Mouse (Mus musculus) hindbrain, embryonic 13.5 days (tissue): ENCODE results near the gene Capn2. TPM values are rescaled to one million over a fixed set of nuclear protein-coding genes. Genes with fewer than 3 reads are reported as not detected.

Experiments used
- ATAC-seq: fragments of 200-750 bp; cut with Nextera tagmentation; 2 replicates; pipeline ENCODE4 v1.8.0; 2017; ENCODE audit warnings: moderate TSS enrichment; ENCODE audit not compliant: low FRiP score
- H3K27ac ChIP-seq: fragments of 300-500 bp; sonication (generic); 2 replicates; pipeline ENCODE4 v1.5.1; 2015; ENCODE audit warnings: inconsistent platforms, mild to moderate bottlenecking, moderate library complexity
- H3K27me3 ChIP-seq: fragments of 300-500 bp; sonication (generic); 2 replicates; pipeline ENCODE4 v1.6.1; 2015; ENCODE audit warnings: mild to moderate bottlenecking, inconsistent platforms
- H3K36me3 ChIP-seq: fragments of 300-500 bp; sonication (generic); 2 replicates; pipeline ENCODE4 v1.6.1; 2015; ENCODE audit warnings: mild to moderate bottlenecking, inconsistent platforms
- H3K4me1 ChIP-seq: fragments of 300-500 bp; sonication (generic); replicated peaks from 2 replicates; pipeline ENCODE4 v1.6.1; 2015; ENCODE audit warnings: inconsistent platforms
- H3K4me2 ChIP-seq: fragments of 300-500 bp; sonication (generic); 2 replicates; pipeline ENCODE4 v1.6.1; 2015; ENCODE audit warnings: inconsistent platforms, mild to moderate bottlenecking, moderate library complexity
- H3K4me3 ChIP-seq: fragments of 300-500 bp; sonication (generic); 2 replicates; pipeline ENCODE4 v1.5.1; 2015; ENCODE audit warnings: mild to moderate bottlenecking, inconsistent platforms
- H3K9ac ChIP-seq: fragments of 300-500 bp; sonication (generic); 2 replicates; pipeline ENCODE4 v1.6.1; 2015; ENCODE audit warnings: mild to moderate bottlenecking, inconsistent platforms
- H3K9me3 ChIP-seq: fragments of 300-500 bp; sonication (generic); 2 replicates; pipeline ENCODE4 v1.6.1; 2016; ENCODE audit warnings: inconsistent platforms
- WGBS: fragments of 180-500 bp; shearing (Covaris S2); methylation state at CpG from one replicate; pipeline ENCODE4 v1.1.7; 2015; 5-methylcytosine and 5-hydroxymethylcytosine counted together
- polyA plus RNA-seq: library from polyadenylated mRNA; unstranded; fragments of >200 nt; fragmentation: Nextera tagmentation; extraction: Ambion mirVana; gene quantifications from 2 replicates; pipeline ENCODE4 v1.2.1, GENCODE M21; 2015

Gene Capn2
- polyA plus RNA-seq, 1 experiment from 2014 or later: 85.0 TPM

GRCm38 (mm10) chr1:182543906-182544305 lies 26.5 kb upstream of the Capn2 start:
- no peak overlapping the region for H3K9ac ChIP-seq
- H3K4me2 ChIP-seq: no peak overlapping the region
- H3K4me1 ChIP-seq: peaks cover 3% of the 10 kb centered on the region
- 0 out of 2 replicates have a peak, but pooled peaks cover 2% of the 10 kb centered on the region for H3K27me3 ChIP-seq
- H3K9me3 ChIP-seq: no peaks in the 10 kb centered on the region
- no peak overlapping the region for H3K27ac ChIP-seq
- no peaks in the 10 kb centered on the region for H3K36me3 ChIP-seq
- H3K4me3 ChIP-seq: no peak overlapping the region
- no peak for ATAC-seq
- 82% methylated on average over 1 of the region's 1 CpGs for WGBS

GRCm38 (mm10) chr1:182543136-182543535 lies 25.7 kb upstream of the Capn2 start:
- Histone ChIP-seq H3K27me3 (0 out of 2 replicates have a peak, but pooled peaks cover 2% of the 10 kb centered on the region), H3K4me3 (no peak overlapping the region), H3K9me3 (no peaks in the 10 kb centered on the region), H3K4me2 (no peak overlapping the region), H3K27ac (no peak overlapping the region), H3K36me3 (no peaks in the 10 kb centered on the region), H3K4me1 (peaks cover 6% of the 10 kb centered on the region), H3K9ac (no peak overlapping the region)
- 84% methylated on average over 8 of the region's 8 CpGs for WGBS
- no peak for ATAC-seq

DNA sequence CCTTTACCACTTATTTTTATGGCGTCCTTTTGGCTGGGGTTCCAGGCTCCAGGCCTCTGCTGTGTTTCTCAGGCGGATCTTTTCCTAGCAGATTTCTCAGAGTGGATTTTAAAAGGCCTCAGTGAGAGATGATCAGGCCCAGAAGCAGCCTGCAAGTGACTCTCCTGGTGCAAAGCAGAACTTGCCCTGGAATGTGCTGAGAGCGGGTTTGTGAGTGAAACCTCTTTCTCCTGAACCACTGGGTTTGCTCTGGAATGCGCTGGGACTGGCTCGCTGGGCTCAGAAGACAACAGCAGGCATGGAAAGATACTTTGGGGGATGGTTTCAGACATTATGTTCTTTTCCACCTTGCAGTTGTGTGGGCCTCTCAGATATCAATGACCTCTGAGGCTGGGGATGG lies 24.7 kb upstream of the Capn2 start:
- WGBS: 66% methylated on average over 5 of the region's 5 CpGs
- H3K4me2 ChIP-seq: no peak overlapping the region
- H3K9ac ChIP-seq: no peak overlapping the region
- H3K4me1 ChIP-seq: peaks cover 6% of the 10 kb centered on the region
- H3K27ac ChIP-seq: no peak overlapping the region
- no peaks in the 10 kb centered on the region for H3K36me3 ChIP-seq
- no peak overlapping the region for H3K4me3 ChIP-seq
- ATAC-seq: no peak
- H3K9me3 ChIP-seq: no peaks in the 10 kb centered on the region
- H3K27me3 ChIP-seq: 0 out of 2 replicates have a peak, but pooled peaks cover 2% of the 10 kb centered on the region

- Histone ChIP-seq H3K9ac (peak overlapping the region; percentile 75), H3K4me1 (peaks cover 6% of the 10 kb centered on the region)
- WGBS: 22% methylated on average over 9 of the region's 9 CpGs
Observed at GRCm38 (mm10) chr1:182539023-182539940, 21.9 kb upstream of the Capn2 start.

DNA sequence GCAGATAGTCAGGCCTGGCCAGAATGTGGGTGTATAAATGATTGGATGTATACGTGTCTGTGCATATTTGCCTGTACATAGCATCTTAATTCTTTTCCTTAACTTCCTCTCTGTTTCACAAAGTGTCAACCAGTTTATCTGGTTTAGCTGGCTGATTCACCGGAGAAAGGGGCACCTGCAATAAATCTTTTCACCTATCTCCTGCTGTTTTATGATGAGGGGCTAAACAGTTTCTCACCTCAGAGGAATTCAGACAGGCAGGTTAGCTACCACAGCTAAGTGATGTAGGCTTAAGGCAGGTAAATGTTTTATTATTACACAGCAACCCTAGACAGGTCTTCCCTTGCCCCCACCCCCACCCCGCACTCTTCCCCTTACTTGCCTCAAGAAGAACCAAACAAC lies 17.7 kb upstream of the Capn2 start:
- Histone ChIP-seq H3K27ac (no peak overlapping the region), H3K4me2 (no peak overlapping the region), H3K9me3 (0 out of 2 replicates have a peak, but pooled peaks cover 2% of the 10 kb centered on the region), H3K27me3 (no peaks in the 10 kb centered on the region), H3K36me3 (no peaks in the 10 kb centered on the region), H3K4me3 (no peak overlapping the region), H3K4me1 (peaks cover 6% of the 10 kb centered on the region), H3K9ac (no peak overlapping the region)
- no peak for ATAC-seq
- WGBS: 87% methylated on average over 3 of the region's 3 CpGs

More at GRCm38 (mm10) chr1:182539023-182539940, 21.9 kb upstream of the Capn2 start:
- H3K4me3 ChIP-seq: peak overlapping the region; percentile 42
- peak; percentile 93 for ATAC-seq
- H3K36me3 ChIP-seq: no peaks in the 10 kb centered on the region
- peak overlapping the region; percentile 67 for H3K4me2 ChIP-seq
- H3K27ac ChIP-seq: peak overlapping the region; percentile 87
- H3K9me3 ChIP-seq: no peaks in the 10 kb centered on the region
- 0 out of 2 replicates have a peak, but pooled peaks cover 2% of the 10 kb centered on the region for H3K27me3 ChIP-seq

GRCm38 (mm10) chr1:182533583-182533982 lies 16.2 kb upstream of the Capn2 start:
- H3K4me1 ChIP-seq: peaks cover 3% of the 10 kb centered on the region
- H3K4me3 ChIP-seq: no peak overlapping the region
- H3K36me3 ChIP-seq: no peaks in the 10 kb centered on the region
- H3K9me3 ChIP-seq: 0 out of 2 replicates have a peak, but pooled peaks cover 2% of the 10 kb centered on the region
- no peak for ATAC-seq
- 84% methylated on average over 3 of the region's 3 CpGs for WGBS
- H3K27me3 ChIP-seq: no peaks in the 10 kb centered on the region
- H3K27ac ChIP-seq: no peak overlapping the region
- no peak overlapping the region for H3K4me2 ChIP-seq
- no peak overlapping the region for H3K9ac ChIP-seq

- Histone ChIP-seq H3K4me2 (peak overlapping the region; percentile 38), H3K36me3 (no peaks in the 10 kb centered on the region), H3K27ac (no peak overlapping the region), H3K27me3 (peaks cover 18% of the 10 kb centered on the region), H3K9ac (peak overlapping the region; percentile 39; the same call in 1 of the 2 replicates), H3K4me3 (peak overlapping the region; percentile 4; the same call in 1 of the 2 replicates), H3K9me3 (0 out of 2 replicates have a peak, but pooled peaks cover 2% of the 10 kb centered on the region), H3K4me1 (peaks cover 20% of the 10 kb centered on the region)
- no peak for ATAC-seq
- 10% methylated on average over 19 of the region's 19 CpGs for WGBS
Observed at GRCm38 (mm10) chr1:182527921-182528858, 10.8 kb upstream of the Capn2 start.

- Histone ChIP-seq H3K9me3 (no peaks in the 10 kb centered on the region), H3K4me1 (peaks cover 20% of the 10 kb centered on the region), H3K4me2 (no peak overlapping the region), H3K4me3 (no peak overlapping the region), H3K36me3 (no peaks in the 10 kb centered on the region), H3K27me3 (peaks cover 18% of the 10 kb centered on the region), H3K9ac (no peak overlapping the region), H3K27ac (no peak overlapping the region)
- 49% methylated on average over 13 of the region's 13 CpGs for WGBS
- ATAC-seq: no peak
Observed at GRCm38 (mm10) chr1:182527261-182527766, 9.9 kb upstream of the Capn2 start.

DNA sequence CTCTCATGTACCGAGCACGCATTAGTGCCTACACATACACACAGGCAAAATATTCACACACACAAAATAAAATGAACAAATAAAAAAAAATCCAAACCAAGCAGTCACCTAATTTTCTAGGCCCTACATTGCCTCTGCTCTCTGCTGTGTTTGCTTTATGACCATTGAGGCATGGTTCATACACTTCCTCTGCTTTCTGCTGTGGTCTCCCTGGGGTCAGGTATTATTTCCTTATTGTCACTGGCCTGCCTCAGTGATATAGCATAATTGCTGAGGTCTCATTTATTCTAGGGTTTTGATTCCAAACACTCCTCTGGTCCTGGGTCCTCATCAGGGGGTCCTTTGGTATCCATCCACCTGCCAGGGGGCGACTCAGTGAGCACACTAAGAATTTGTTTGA lies 8.2 kb upstream of the Capn2 start:
- Histone ChIP-seq H3K27me3 (peaks cover 20% of the 10 kb centered on the region), H3K9me3 (no peaks in the 10 kb centered on the region), H3K9ac (no peak overlapping the region), H3K4me3 (no peak overlapping the region), H3K4me2 (no peak overlapping the region), H3K4me1 (peaks cover 20% of the 10 kb centered on the region), H3K36me3 (no peaks in the 10 kb centered on the region), H3K27ac (no peak overlapping the region)
- WGBS: 88% methylated on average over 3 of the region's 3 CpGs
- ATAC-seq: no peak

DNA sequence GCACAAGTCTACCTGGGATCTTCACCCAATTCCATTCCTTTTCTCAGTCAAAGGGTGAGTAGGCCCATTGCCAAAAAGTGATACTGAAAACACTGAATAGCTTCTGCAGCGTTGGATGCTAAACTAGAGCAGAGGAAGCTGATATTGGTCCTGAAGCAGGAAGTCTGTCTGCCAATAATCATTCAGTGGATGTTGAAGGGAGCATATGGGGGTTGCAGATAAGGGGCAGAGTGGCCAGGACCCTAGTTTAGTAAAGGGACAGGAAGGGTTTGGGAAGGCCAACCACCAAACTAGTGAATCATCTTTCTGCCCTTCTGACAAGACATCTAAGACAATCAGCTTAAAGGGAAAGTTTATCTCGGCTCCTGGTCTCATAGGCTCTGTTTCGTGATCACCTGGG lies 6.3 kb upstream of the Capn2 start:
- H3K4me3 ChIP-seq: no peak overlapping the region
- H3K4me1 ChIP-seq: peaks cover 19% of the 10 kb centered on the region
- H3K4me2 ChIP-seq: no peak overlapping the region
- WGBS: 85% methylated on average over 3 of the region's 3 CpGs
- H3K9me3 ChIP-seq: no peaks in the 10 kb centered on the region
- no peak overlapping the region for H3K27ac ChIP-seq
- no peaks in the 10 kb centered on the region for H3K36me3 ChIP-seq
- H3K9ac ChIP-seq: no peak overlapping the region
- no peak for ATAC-seq
- peaks cover 33% of the 10 kb centered on the region for H3K27me3 ChIP-seq

DNA sequence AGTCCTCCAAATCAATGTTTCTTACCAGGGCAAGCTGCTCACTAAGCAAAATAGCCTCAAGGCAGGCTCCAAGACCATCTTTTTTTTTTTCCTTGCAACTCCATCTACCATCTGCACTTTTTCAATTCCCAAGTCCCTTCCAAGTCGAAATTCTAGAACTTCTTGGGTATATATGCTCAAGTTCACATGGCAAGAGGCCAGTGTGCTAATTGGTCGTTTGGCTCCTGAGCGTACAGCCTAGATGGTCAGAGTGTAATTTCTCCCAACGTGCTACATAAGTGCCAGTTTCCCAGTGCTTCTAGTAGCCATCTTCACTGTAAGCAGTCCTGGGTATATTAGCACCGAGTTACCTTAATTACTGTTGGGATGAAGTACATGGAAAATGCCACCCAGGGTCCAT lies 5.6 kb upstream of the Capn2 start:
- H3K9ac ChIP-seq: no peak overlapping the region
- H3K9me3 ChIP-seq: no peaks in the 10 kb centered on the region
- peaks cover 31% of the 10 kb centered on the region for H3K27me3 ChIP-seq
- WGBS: 85% methylated on average over 5 of the region's 5 CpGs
- H3K4me2 ChIP-seq: no peak overlapping the region
- no peak for ATAC-seq
- no peaks in the 10 kb centered on the region for H3K36me3 ChIP-seq
- no peak overlapping the region for H3K27ac ChIP-seq
- no peak overlapping the region for H3K4me3 ChIP-seq
- H3K4me1 ChIP-seq: peaks cover 11% of the 10 kb centered on the region
